Mouse (Mus musculus) liver, postnatal 0 days (tissue): ENCODE results near the gene Mapkap1. TPM values are rescaled to one million over a fixed set of nuclear protein-coding genes. Genes with fewer than 3 reads are reported as not detected.

ENCODE experiments used
- ATAC-seq: fragments of 200-750 bp; cut with Nextera tagmentation; 2 replicates; pipeline ENCODE4 v1.8.0; 2017; ENCODE audit warnings: mild to moderate bottlenecking, moderate library complexity
- DNase-seq: peaks from one replicate; pipeline ENCODE4 v3.0.0-alpha.2; 2016
- H3K27ac ChIP-seq: fragments of 300-500 bp; sonication (generic); 2 replicates; pipeline ENCODE4 v1.5.1; 2014; ENCODE audit warnings: antibody characterized with exemption, moderate library complexity, mild to moderate bottlenecking, low read depth
- H3K27me3 ChIP-seq: fragments of 300-500 bp; sonication (generic); 2 replicates; pipeline ENCODE4 v1.6.1; 2014; ENCODE audit warnings: low read length, control low read depth, mixed read lengths; ENCODE audit not compliant: insufficient read depth
- H3K36me3 ChIP-seq: fragments of 300-500 bp; sonication (generic); replicated peaks from 2 replicates; pipeline ENCODE4 v1.6.1; 2014; ENCODE audit warnings: mild to moderate bottlenecking, control low read depth, low read length, moderate library complexity, mixed read lengths; ENCODE audit not compliant: insufficient read depth
- H3K4me1 ChIP-seq: fragments of 300-500 bp; sonication (generic); 2 replicates; pipeline ENCODE4 v1.6.1; 2014; ENCODE audit warnings: antibody characterized with exemption, mild to moderate bottlenecking, control low read depth; ENCODE audit not compliant: insufficient read depth
- H3K4me2 ChIP-seq: fragments of 300-500 bp; sonication (generic); 2 replicates; pipeline ENCODE4 v1.6.1; 2014; ENCODE audit warnings: low read depth, mild to moderate bottlenecking, low read length, moderate library complexity, mixed read lengths
- H3K4me3 ChIP-seq: fragments of 300-500 bp; sonication (generic); 2 replicates; pipeline ENCODE4 v1.5.1; 2014; ENCODE audit warnings: low read depth, low read length
- H3K9ac ChIP-seq: fragments of 300-500 bp; sonication (generic); replicated peaks from 2 replicates; pipeline ENCODE4 v1.6.1; 2014; ENCODE audit warnings: mild to moderate bottlenecking, moderate library complexity
- H3K9me3 ChIP-seq: fragments of 300-500 bp; sonication (generic); 2 replicates; pipeline ENCODE4 v1.6.1; 2016; ENCODE audit warnings: mild to moderate bottlenecking, control low read depth, low read length, mixed read lengths
- CTCF ChIP-seq: sonication (generic); IDR thresholded peaks from 2 replicates; pipeline ENCODE4 v1.5.1; 2016; ENCODE audit warnings: antibody characterized with exemption, low read depth
- EP300 ChIP-seq: IDR thresholded peaks from 2 replicates; pipeline ENCODE4 v1.6.1; 2016; ENCODE audit warnings: antibody characterized with exemption, low read depth, mild to moderate bottlenecking
- WGBS: fragments of 180-500 bp; shearing (Covaris S2); extraction: QIAGEN DNeasy Blood & Tissue Kit; methylation state at CpG from one replicate; pipeline ENCODE4 v1.1.7; 2014; ENCODE audit not compliant: insufficient replicate concordance; 5-methylcytosine and 5-hydroxymethylcytosine counted together
- polyA plus RNA-seq: library from polyadenylated mRNA; unstranded; fragments of >200 nt; fragmentation: Nextera tagmentation; extraction: Ambion mirVana; gene quantifications from 2 replicates; pipeline ENCODE4 v1.2.1, GENCODE M21; 2015

Mapkap1 gene
- polyA plus RNA-seq, 1 experiment from 2014 or later: 31.3 TPM

DNA sequence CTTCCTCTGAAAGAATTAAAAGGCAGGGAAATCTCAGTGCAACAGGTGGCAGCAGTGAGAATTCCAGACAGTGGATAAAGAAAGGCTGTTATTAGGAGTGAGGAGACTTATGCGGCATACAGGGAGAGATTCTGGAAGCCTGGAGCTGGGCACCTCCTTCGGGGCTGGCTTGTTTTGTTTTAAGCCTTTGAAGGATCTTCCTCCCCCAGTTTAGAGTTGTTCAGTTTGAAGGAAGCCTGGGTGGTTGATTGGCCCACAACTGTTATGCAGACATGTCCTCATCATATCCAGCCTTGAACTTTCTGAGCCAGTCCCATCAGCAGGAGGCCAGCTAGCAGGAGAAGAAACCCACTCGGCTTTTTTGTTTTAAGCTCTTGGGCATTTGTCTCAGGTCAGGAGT is 198.5 kb downstream of the Mapkap1 start:
- no peak overlapping the region for H3K4me3 ChIP-seq
- no peaks in the 10 kb centered on the region for H3K27me3 ChIP-seq
- no peaks in the 10 kb centered on the region for H3K4me1 ChIP-seq
- H3K36me3 ChIP-seq: no peaks in the 10 kb centered on the region; the same call in 1 of the 2 replicates
- no peak for TF ChIP-seq CTCF
- no peak for TF ChIP-seq EP300
- H3K9me3 ChIP-seq: no peaks in the 10 kb centered on the region
- WGBS: 78% methylated on average over 3 of the region's 3 CpGs
- H3K4me2 ChIP-seq: no peak overlapping the region
- ATAC-seq: no peak
- H3K9ac ChIP-seq: no peak overlapping the region
- no peak for DNase-seq
- H3K27ac ChIP-seq: no peak overlapping the region

DNA sequence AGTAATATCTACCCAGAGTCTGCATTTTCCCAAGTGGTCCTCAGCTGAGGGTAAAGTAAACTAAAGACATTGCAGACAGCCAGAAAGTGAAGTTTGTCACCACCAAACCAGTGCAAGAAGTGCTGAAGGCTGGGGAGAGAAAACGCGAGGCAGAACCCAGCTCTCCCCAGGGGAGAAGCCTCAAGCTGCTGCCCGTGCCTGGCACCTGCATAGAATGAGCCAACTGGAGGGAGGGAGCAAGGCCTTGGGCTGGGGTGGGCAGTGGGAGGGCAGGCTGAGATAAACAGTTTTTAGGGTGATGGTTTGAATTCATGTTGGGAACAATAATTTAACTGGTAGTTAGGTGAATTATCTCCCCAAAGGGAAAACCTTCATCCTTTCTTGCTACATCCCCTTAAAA is 202.3 kb downstream of the Mapkap1 start:
- H3K27ac ChIP-seq: no peak overlapping the region
- H3K9ac ChIP-seq: no peak overlapping the region
- no peak overlapping the region for H3K4me2 ChIP-seq
- no peaks in the 10 kb centered on the region for H3K4me1 ChIP-seq
- no peak overlapping the region for H3K4me3 ChIP-seq
- H3K9me3 ChIP-seq: no peaks in the 10 kb centered on the region
- 82% methylated on average over 3 of the region's 3 CpGs for WGBS
- H3K36me3 ChIP-seq: no peaks in the 10 kb centered on the region; the same call in 1 of the 2 replicates
- no peaks in the 10 kb centered on the region for H3K27me3 ChIP-seq
- DNase-seq: no peak
- ATAC-seq: no peak
- TF ChIP-seq EP300 (no peak), CTCF (no peak)

DNA sequence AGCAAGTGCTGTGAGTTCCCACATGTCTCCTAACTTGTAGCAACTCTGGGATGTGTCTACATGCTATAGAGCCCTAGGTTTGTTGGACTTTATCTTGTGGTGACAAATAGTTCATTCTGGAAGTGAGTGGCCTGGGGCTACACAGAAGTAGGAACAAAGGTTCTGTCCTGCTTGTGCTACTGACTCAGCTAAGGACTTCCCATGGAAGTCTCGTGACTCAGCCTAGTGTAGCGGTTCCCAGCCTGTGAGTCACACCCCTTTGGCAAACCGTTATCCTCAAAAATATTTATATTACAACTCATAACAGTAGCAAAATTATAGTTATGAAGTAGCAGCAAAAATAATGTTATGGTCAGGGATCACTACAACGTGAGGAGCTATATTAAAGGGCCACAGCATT is 202.9 kb downstream of the Mapkap1 start:
- ATAC-seq: no peak
- no peak for DNase-seq
- H3K27me3 ChIP-seq: no peaks in the 10 kb centered on the region
- H3K27ac ChIP-seq: no peak overlapping the region
- H3K4me3 ChIP-seq: no peak overlapping the region
- no peak overlapping the region for H3K9ac ChIP-seq
- 80% methylated on average over 4 of the region's 4 CpGs for WGBS
- TF ChIP-seq CTCF (no peak), EP300 (no peak)
- no peaks in the 10 kb centered on the region for H3K9me3 ChIP-seq
- no peak overlapping the region for H3K4me2 ChIP-seq
- H3K4me1 ChIP-seq: no peaks in the 10 kb centered on the region
- H3K36me3 ChIP-seq: no peaks in the 10 kb centered on the region; the same call in 1 of the 2 replicates

DNA sequence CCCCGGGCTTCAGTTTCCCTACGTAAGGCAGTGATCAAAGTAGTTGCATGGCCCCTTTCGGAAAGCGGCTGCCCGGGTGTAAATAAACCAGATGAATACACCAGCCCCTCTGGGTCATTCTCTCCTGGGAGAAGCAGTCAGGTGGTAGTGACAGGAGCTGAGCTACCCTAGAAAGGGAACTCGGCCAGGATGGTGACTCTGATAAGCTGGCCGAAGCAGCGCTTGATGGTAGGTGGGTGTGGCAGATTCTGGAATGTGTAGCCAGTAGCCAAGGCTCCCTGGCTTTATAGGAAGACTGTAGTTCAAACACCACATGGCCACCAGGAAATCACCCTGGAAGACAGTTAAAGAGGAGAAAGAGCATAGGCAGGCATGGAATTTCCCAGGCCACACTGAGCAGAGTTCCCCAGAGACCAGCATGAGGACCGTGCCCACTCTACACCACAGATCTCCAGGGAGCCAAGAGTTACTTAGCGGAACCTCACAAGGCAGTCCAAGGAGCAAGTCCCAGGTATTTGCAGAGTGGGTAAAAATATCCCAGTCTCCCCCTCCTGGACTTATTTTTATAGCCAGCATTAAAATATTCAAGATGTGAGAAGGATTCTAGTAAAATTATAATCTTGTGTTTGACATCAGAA is 214.3 kb downstream of the Mapkap1 start:
- 74% methylated on average over 10 of the region's 10 CpGs for WGBS
- TF ChIP-seq EP300 (no peak), CTCF (no peak)

DNA sequence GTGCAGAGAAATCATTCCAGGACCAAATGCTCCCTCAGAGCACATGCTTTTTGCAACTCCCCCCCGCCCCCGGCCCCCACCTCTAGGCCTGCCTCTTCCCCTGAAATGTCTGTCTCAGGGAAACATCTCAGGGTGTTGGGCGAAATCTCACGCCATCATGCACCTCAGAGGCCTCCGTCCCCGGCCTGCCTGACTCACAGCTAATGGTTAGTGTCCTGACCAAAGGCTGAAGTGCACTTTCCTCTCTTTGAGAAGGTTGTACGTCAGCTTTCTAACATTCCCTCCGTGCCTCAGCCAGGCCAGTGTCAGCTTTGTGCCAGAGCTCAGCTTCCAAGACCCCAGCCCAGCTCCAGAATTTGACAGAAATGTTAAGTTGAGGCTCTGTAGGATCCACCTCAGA is 214.9 kb downstream of the Mapkap1 start:
- DNase-seq (no peak), ATAC-seq (no peak)
- H3K27me3 ChIP-seq: no peaks in the 10 kb centered on the region
- H3K9ac ChIP-seq: no peak overlapping the region
- WGBS: 87% methylated on average over 8 of the region's 8 CpGs
- no peaks in the 10 kb centered on the region for H3K9me3 ChIP-seq
- TF ChIP-seq EP300 (no peak), CTCF (no peak)
- H3K36me3 ChIP-seq: peaks cover 5% of the 10 kb centered on the region; the same call in 1 of the 2 replicates
- H3K4me1 ChIP-seq: no peaks in the 10 kb centered on the region
- H3K27ac ChIP-seq: no peak overlapping the region
- no peak overlapping the region for H3K4me2 ChIP-seq
- H3K4me3 ChIP-seq: no peak overlapping the region

More for the DNA sequence above, 214.3 kb downstream of the Mapkap1 start:
- no peak overlapping the region for H3K9ac ChIP-seq
- no peak for DNase-seq
- no peak overlapping the region for H3K4me2 ChIP-seq
- no peak overlapping the region for H3K27ac ChIP-seq
- H3K36me3 ChIP-seq: peaks cover 5% of the 10 kb centered on the region; the same call in 1 of the 2 replicates
- H3K9me3 ChIP-seq: no peaks in the 10 kb centered on the region
- no peaks in the 10 kb centered on the region for H3K4me1 ChIP-seq
- ATAC-seq: no peak
- H3K4me3 ChIP-seq: no peak overlapping the region
- no peaks in the 10 kb centered on the region for H3K27me3 ChIP-seq

DNA sequence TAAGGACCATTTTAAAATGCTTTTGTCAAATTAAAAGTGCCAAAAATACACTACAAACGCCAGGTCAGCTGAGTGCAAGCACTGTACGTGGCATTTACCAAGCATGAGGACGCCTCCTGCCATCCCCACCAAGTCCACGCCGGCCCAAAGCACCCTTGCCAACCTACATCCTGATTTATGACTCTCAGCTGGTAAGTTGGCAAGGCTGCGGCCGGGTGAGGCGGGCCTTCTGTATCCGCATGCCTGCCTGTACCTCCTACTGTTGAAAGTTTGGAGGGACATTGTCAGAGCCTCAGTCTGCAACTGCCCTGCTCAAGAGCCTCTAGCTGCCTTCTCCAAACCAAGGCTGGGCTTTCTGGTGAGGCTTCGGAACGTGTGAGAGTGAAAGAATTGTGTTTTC is 215.9 kb downstream of the Mapkap1 start:
- Histone ChIP-seq H3K27me3 (no peaks in the 10 kb centered on the region), H3K9me3 (no peaks in the 10 kb centered on the region), H3K9ac (no peak overlapping the region), H3K27ac (no peak overlapping the region), H3K4me1 (no peaks in the 10 kb centered on the region), H3K36me3 (peaks cover 5% of the 10 kb centered on the region; the same call in 1 of the 2 replicates), H3K4me2 (no peak overlapping the region), H3K4me3 (no peak overlapping the region)
- TF ChIP-seq EP300 (no peak), CTCF (no peak)
- WGBS: 79% methylated on average over 11 of the region's 11 CpGs
- ATAC-seq: no peak
- DNase-seq: no peak
